Mouse (Mus musculus) embryonic facial prominence, embryonic 11.5 days (tissue): ENCODE data around the gene Ppp1r27. TPM values are rescaled to one million over a fixed set of nuclear protein-coding genes. Genes with fewer than 3 reads are reported as not detected.
"Not testable (repeated sequence)": the region's sequence is repeated elsewhere in the genome, so short reads cannot be mapped to it uniquely, and the experiment has no call there.

ENCODE experiments used
- ATAC-seq: fragments of 200-750 bp; cut with Nextera tagmentation; replicated peaks from 2 replicates; pipeline ENCODE4 v1.8.0; 2017; ENCODE audit warnings: low read depth; ENCODE audit not compliant: insufficient number of reproducible peaks, low FRiP score, low TSS enrichment
- DNase-seq: peaks from one replicate; pipeline ENCODE4 v3.0.0-alpha.2; 2015; ENCODE audit warnings: low spot score
- H3K27ac ChIP-seq: fragments of 300-500 bp; sonication (generic); replicated peaks from 2 replicates; pipeline ENCODE4 v1.5.1; 2014; ENCODE audit warnings: mild to moderate bottlenecking, low read depth, low read length, control low read depth
- H3K27me3 ChIP-seq: fragments of 300-500 bp; sonication (generic); 2 replicates; pipeline ENCODE4 v1.6.1; 2014; ENCODE audit warnings: mild to moderate bottlenecking, low read length, moderate library complexity, mixed read lengths; ENCODE audit not compliant: control insufficient read depth, insufficient read depth
- H3K36me3 ChIP-seq: fragments of 300-500 bp; sonication (generic); replicated peaks from 2 replicates; pipeline ENCODE4 v1.6.1; 2014; ENCODE audit warnings: low read depth, mild to moderate bottlenecking, low read length, moderate library complexity, mixed read lengths; ENCODE audit not compliant: control insufficient read depth, insufficient read depth
- H3K4me1 ChIP-seq: fragments of 300-500 bp; sonication (generic); 2 replicates; pipeline ENCODE4 v1.6.1; 2014; ENCODE audit warnings: low read length, mixed read lengths; ENCODE audit not compliant: control insufficient read depth, insufficient read depth
- H3K4me2 ChIP-seq: fragments of 300-500 bp; sonication (generic); 2 replicates; pipeline ENCODE4 v1.6.1; 2014; ENCODE audit warnings: low read depth, mild to moderate bottlenecking, control low read depth, low read length, moderate library complexity
- H3K4me3 ChIP-seq: fragments of 300-500 bp; sonication (generic); 2 replicates; pipeline ENCODE4 v1.5.1; 2014; ENCODE audit warnings: low read depth, low read length, control low read depth
- H3K9ac ChIP-seq: fragments of 300-500 bp; sonication (generic); replicated peaks from 2 replicates; pipeline ENCODE4 v1.6.1; 2014; ENCODE audit warnings: mild to moderate bottlenecking, control low read depth, low read length
- H3K9me3 ChIP-seq: fragments of 300-500 bp; sonication (generic); replicated peaks from 2 replicates; pipeline ENCODE4 v1.6.1; 2016; ENCODE audit warnings: mild to moderate bottlenecking, low read length, inconsistent platforms, mixed read lengths; ENCODE audit not compliant: control insufficient read depth
- WGBS: fragments of 180-500 bp; shearing (Covaris S2); extraction: QIAGEN DNeasy Blood & Tissue Kit; methylation state at CpG from one replicate; pipeline ENCODE4 v1.1.7; 2014; 5-methylcytosine and 5-hydroxymethylcytosine counted together
- polyA plus RNA-seq: library from polyadenylated mRNA; unstranded; fragments of >200 nt; fragmentation: Nextera tagmentation; extraction: Ambion mirVana; gene quantifications from 2 replicates; pipeline ENCODE4 v1.2.1, GENCODE M21; 2014

The Ppp1r27 gene
- polyA plus RNA-seq, 1 experiment from 2014 or later = not detected

DNA sequence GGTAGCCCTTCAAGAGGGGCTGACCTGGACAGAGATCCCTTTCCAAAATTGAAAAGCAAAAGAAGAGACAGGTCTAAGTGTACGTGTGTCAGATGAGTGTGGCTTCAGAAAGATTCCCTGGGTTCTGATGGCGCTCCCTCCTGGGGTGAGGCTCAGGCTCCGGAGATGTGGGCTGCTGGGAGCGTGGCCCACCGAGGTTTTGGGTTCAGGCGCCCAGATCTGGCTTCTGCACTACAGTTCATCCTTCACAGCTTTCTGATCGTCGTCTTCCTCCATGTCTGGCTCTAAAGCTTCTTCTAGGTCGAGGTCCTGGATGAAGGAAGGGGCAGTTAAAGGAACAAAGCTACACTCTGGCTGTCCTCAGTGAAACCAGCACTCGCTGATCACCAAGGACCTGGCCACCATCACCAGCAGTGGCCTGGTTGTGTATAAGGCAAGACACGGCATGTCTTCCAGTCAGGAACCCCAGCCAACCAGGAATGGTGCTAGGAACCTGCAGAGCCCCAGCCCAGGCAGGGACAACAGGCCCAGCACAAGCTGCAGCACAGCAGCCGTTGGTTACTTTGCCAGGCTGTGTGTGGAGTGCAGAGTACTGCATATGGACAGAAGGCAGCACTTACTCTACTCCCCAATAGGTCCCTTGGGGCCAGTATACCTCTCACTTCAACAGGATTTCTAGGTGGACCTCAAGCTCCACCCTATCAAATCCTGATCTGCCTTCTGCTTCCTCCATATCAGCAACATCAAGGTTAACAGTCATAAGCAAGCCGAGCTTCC is 10.2 kb upstream of the Ppp1r27 start:
- H3K4me3 ChIP-seq = no peak overlapping the region
- ATAC-seq (no peak), DNase-seq (no peak)
- H3K4me1 ChIP-seq = no peaks in the 10 kb centered on the region
- no peaks in the 10 kb centered on the region for H3K9me3 ChIP-seq
- H3K9ac ChIP-seq = no peak overlapping the region
- no peak overlapping the region for H3K27ac ChIP-seq
- no peaks in the 10 kb centered on the region for H3K27me3 ChIP-seq
- no peak overlapping the region for H3K4me2 ChIP-seq
- 94% methylated on average over 13 of the region's 13 CpGs for WGBS
- H3K36me3 ChIP-seq = peaks cover 39% of the 10 kb centered on the region

DNA sequence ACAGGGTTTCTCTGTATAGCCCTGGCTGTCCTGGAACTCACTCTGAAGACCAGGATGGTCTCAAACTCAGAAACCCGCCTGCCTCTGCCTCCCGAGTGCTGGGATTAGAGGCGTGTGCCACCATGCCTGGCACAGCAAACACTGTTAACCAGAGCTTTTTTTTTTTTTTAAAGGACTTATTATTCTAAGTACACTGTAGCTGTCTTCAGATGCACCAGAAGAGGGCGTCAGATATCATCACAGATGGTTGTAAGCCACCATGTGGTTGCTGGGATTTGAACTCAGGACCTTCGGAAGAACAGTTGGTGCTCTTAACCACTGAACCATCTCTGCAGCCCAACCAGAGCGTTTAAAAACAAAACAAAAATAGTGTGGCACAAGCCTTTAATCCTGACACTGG is 7.9 kb upstream of the Ppp1r27 start:
- H3K27ac ChIP-seq, ATAC-seq, H3K27me3 ChIP-seq, DNase-seq, H3K9me3 ChIP-seq, H3K4me3 ChIP-seq, H3K4me1 ChIP-seq, H3K9ac ChIP-seq, H3K4me2 ChIP-seq: not testable (repeated sequence)
- 88% methylated on average over 6 of the region's 6 CpGs for WGBS
- H3K36me3 ChIP-seq = peaks cover 27% of the 10 kb centered on the region

DNA sequence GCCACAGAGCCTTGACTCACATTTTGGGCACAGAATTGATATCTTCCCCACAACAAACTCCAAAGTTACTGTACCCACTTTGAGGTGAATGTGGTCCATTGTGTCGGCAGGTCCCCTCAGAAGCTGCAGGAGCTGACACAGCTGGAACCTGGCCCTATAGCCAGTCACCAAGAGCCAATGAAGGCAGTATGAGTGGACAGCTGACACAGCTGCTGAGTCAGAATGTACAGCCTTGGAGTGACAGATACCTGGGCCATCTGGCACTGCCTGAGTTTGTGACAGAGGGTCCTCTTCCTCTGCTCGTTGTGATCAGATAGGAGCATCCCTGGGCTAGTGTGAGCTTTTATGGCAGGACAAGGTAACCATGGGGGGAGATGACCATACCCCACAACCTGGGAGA is 4.3 kb upstream of the Ppp1r27 start:
- Histone ChIP-seq H3K27ac (no peak overlapping the region), H3K4me2 (no peak overlapping the region), H3K36me3 (peaks cover 4% of the 10 kb centered on the region), H3K27me3 (no peaks in the 10 kb centered on the region), H3K9me3 (no peaks in the 10 kb centered on the region), H3K4me3 (no peak overlapping the region), H3K4me1 (no peaks in the 10 kb centered on the region), H3K9ac (no peak overlapping the region)
- WGBS = 78% methylated on average over 2 of the region's 2 CpGs
- no peak for ATAC-seq
- no peak for DNase-seq

DNA sequence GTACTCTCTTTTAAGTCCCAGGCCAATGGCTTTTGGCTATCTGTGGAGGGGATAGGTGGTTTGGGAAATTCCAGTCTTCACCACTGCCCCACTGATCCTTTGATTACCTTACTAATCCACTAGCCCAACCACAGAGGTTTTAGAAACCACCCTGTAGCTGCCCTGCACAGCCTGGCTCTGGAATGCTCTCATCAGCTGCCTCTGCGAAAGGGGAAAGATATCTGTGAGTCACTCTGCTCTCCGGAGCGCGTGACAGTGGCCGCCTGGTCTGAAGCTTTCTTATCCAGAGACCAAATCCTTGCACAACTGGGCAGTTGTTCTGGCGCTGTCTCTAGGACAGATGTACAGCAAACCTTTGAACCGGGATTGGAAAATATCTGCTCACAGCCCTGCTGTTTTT is 3.9 kb upstream of the Ppp1r27 start:
- no peak overlapping the region for H3K4me2 ChIP-seq
- no peaks in the 10 kb centered on the region for H3K27me3 ChIP-seq
- H3K4me1 ChIP-seq = peaks cover 2% of the 10 kb centered on the region; the same call in 1 of the 2 replicates
- DNase-seq (no peak), ATAC-seq (no peak)
- no peaks in the 10 kb centered on the region; the same call in 1 of the 2 replicates for H3K36me3 ChIP-seq
- no peaks in the 10 kb centered on the region for H3K9me3 ChIP-seq
- no peak overlapping the region for H3K4me3 ChIP-seq
- 76% methylated on average over 7 of the region's 7 CpGs for WGBS
- H3K9ac ChIP-seq = no peak overlapping the region
- no peak overlapping the region for H3K27ac ChIP-seq

DNA sequence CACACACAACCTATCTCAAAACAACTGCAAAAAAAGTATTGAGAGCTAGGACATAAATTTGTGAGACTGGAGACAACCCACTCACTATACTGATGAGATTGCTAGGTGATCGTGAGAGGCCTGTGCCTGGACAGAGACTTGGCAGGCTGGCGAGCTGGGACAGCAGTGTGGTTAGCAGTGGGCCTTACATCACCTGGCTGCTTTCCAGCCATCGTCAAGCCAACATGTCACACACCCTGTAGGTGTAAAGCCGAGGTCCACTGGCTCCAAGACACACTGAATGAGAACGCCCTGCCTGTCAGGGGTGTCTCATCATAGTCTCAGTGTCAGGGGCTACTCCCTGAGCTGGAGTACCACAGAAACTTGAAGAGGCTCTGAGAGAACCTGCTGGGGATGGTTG is 1.8 kb upstream of the Ppp1r27 start:
- H3K27ac ChIP-seq = no peak overlapping the region
- peaks cover 4% of the 10 kb centered on the region for H3K4me1 ChIP-seq
- no peak overlapping the region for H3K4me3 ChIP-seq
- no peak overlapping the region for H3K4me2 ChIP-seq
- no peaks in the 10 kb centered on the region for H3K27me3 ChIP-seq
- no peaks in the 10 kb centered on the region for H3K36me3 ChIP-seq
- DNase-seq = no peak
- no peaks in the 10 kb centered on the region for H3K9me3 ChIP-seq
- no peak for ATAC-seq
- no peak overlapping the region for H3K9ac ChIP-seq
- 81% methylated on average over 5 of the region's 5 CpGs for WGBS

DNA sequence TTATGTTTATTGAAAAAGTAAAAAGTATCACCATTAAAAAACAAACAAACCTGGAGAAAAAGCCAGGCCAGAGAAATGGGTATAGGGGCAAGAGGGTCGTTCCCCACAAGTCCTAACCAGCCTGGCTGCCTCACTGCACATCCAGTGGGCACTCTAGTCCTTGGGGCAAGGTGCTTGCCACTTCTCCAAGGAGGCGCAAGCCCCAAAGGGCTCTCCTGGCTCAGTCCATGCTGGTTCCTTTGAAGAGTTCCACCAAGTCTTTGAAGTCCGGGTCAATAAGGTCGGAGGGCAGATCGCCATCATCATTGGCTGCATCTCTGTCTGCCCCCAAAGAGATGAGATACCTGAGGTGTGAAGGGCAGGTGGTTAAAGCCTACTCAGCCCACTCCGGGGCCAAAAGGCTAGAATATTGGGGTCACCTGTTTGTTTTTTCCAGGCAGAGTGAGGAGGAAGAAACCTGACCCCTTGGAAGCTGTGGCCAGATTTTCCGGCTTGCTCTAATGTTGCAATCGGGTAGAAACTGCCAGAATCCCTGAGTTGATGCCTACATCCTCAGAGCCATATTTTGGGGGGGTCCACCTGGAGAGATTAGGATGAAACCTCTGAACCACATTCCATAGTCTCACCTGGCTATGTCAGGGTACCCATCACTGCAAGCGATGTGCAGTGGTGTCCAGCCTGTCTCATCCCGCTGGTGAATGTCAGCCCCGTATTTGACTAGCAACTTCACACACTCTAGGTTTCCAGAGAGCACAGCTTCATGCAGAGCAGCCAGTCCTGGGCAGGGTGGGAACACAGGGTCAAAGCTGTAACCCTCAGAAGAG is 734 bp downstream of the Ppp1r27 start:
- Histone ChIP-seq H3K27me3 (no peaks in the 10 kb centered on the region), H3K4me1 (peaks cover 4% of the 10 kb centered on the region), H3K9me3 (no peaks in the 10 kb centered on the region), H3K4me3 (peak overlapping the region; percentile 98), H3K36me3 (no peaks in the 10 kb centered on the region), H3K27ac (peak overlapping the region; percentile 83), H3K9ac (peak overlapping the region; percentile 96), H3K4me2 (peak overlapping the region; percentile 87)
- ATAC-seq = peak; percentile 31; the same call in 1 of the 2 replicates
- DNase-seq = no peak
- 72% methylated on average over 11 of the region's 11 CpGs for WGBS

DNA sequence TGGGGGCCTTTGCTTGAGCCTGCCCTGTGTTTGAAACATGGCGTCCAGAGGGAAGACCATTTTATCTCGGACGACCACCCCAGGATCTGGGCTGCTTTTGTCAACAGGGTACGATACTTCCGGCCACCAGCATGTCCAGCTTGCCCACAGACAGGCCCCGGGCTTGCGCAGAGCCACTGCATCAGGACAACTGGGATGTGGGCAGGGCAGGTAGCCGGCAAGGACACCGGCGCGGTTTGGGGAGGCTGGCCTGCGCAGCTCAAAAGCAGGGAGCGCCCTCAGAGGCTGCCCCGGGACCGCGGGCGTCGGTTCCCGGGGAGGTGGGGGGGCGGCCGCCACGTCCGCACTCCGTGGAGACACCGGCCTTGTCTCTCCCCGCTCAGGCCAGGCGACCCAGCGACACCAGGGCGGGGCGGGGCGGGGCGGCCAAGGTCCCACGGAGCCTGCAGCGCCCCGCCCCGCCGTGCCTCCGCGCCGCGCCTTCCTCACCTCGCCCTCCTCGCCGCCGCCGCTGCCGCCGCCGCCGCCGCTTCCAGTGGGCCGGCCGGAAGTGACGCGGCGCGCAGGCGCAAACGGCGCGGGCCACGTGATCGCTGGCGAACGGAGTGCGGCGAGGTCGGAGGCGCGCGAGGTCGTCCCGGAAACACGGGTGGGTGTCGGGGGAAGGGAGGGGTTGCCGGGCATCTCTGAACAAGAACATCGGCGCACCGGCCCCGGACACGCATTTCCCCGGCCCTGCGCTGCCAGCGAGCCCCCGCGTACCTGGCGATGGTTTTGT is 1.6 kb downstream of the Ppp1r27 start, which contains the start of gene Mcrip1:
Gene Mcrip1 (minus strand): TSS at position 560 of the 778 bp plus-strand sequence.
- peak within 1 kb of the TSS; percentile 87 for H3K4me2 ChIP-seq
- WGBS = under 1% methylated on average over 68 of the region's 87 CpGs
- H3K4me3 ChIP-seq = peak within 1 kb of the TSS; percentile 98
- H3K9ac ChIP-seq = peak within 1 kb of the TSS; percentile 96
- peaks cover 4% of the 10 kb centered on the region for H3K4me1 ChIP-seq
- H3K9me3 ChIP-seq = no peaks in the 10 kb centered on the region
- DNase-seq (peak; percentile 92), ATAC-seq (peak; percentile 80)
- no peaks in the 10 kb centered on the region; the same call in 1 of the 2 replicates for H3K36me3 ChIP-seq
- H3K27ac ChIP-seq = peak within 1 kb of the TSS; percentile 83
- H3K27me3 ChIP-seq = no peaks in the 10 kb centered on the region
